Mouse (Mus musculus): ENCODE measurements at regions not wholly inside any gene's neighbourhood (a gene's known extent, or its start where the extent isn't known, plus 50 kb on each side); places are given as distances from the start of the nearest gene placed in this dataset.

- in situ Hi-C loops (cut with MboI; ENCODE audit: low sequenced_read_pairs in 2 of 2, unreplicated experiment in 2 of 2), result no loop called here
- H3K9me3 ChIP-seq (ENCODE audit: control insufficient read depth, insufficient read depth, low read depth, low read length), result no peaks in the 10 kb centered on the region
- H3K36me3 ChIP-seq (ENCODE audit: control insufficient read depth, insufficient read depth, low read length, poor library complexity, severe bottlenecking), result no peaks in the 10 kb centered on the region
Observed at GRCm38 (mm10) chr8:109400192-109400591, 93.6 kb upstream of the Pmfbp1 start.

DNA sequence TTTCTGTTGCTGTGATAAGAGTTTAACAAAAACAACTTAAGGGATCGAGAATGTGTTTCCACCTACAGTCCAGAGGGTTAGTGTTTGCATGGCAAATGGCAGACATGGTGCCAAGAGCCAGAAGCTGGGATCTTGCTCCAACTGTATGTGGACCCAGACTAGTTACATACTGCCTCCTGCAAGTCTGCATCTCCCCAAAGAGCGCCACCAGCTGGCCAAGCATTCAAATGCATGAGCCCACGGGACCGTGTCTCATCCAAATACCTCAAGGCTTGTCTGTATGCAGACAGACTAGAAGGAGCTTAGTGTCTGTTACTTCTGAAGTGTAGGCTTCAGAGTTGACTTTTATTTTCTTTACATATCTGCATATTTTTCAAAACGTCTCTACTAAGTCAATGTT lies 85.9 kb upstream of the Pmfbp1 start:
- Histone ChIP-seq H3K9me3 (ENCODE audit: control insufficient read depth, insufficient read depth, low read depth, low read length) (no peaks in the 10 kb centered on the region), H3K9ac (ENCODE audit: insufficient read depth, low read depth, low read length, poor library complexity, severe bottlenecking) (no peak overlapping the region), H3K27ac (ENCODE audit: insufficient read depth, low read depth, low read length, poor library complexity, severe bottlenecking) (no peak overlapping the region), H3K36me3 (ENCODE audit: control insufficient read depth, insufficient read depth, low read length, poor library complexity, severe bottlenecking) (no peaks in the 10 kb centered on the region), H3K4me1 (ENCODE audit: control insufficient read depth in 2 of 2, insufficient read depth in 2 of 2, low read length in 2 of 2, poor library complexity in 1 of 2) (no peaks in the 10 kb centered on the region), H3K4me3 (ENCODE audit: insufficient read depth in 1 of 2, low read depth in 1 of 2, low read length in 2 of 2, poor library complexity in 1 of 2, severe bottlenecking in 1 of 2) (no peak overlapping the region)
- peak; percentile 53 for DNase-seq (ENCODE audit: low read depth, low spot score)
- in situ Hi-C loops (cut with MboI; ENCODE audit: low sequenced_read_pairs in 2 of 2, unreplicated experiment in 2 of 2), result no loop called here
- TF ChIP-seq CHD2 (IDR thresholded peaks at IDR 0.05; ENCODE audit: low read depth, low read length), result no peak
- TF ChIP-seq MAFK (IDR thresholded peaks at IDR 0.05; ENCODE audit: insufficient read depth, low read depth, low read length), result no peak

More at GRCm38 (mm10) chr8:109400192-109400591, 93.6 kb upstream of the Pmfbp1 start:
- Histone ChIP-seq H3K27ac (ENCODE audit: insufficient read depth, low read depth, low read length, poor library complexity, severe bottlenecking) (no peak overlapping the region), H3K9ac (ENCODE audit: insufficient read depth, low read depth, low read length, poor library complexity, severe bottlenecking) (no peak overlapping the region), H3K4me1 (ENCODE audit: control insufficient read depth in 2 of 2, insufficient read depth in 2 of 2, low read length in 2 of 2, poor library complexity in 1 of 2) (no peaks in the 10 kb centered on the region), H3K4me3 (ENCODE audit: insufficient read depth in 1 of 2, low read depth in 1 of 2, low read length in 2 of 2, poor library complexity in 1 of 2, severe bottlenecking in 1 of 2) (no peak overlapping the region)
- no peak for DNase-seq (ENCODE audit: low read depth, low spot score)
- TF ChIP-seq ZNF384 (IDR thresholded peaks at IDR 0.05; ENCODE audit: low read depth, low read length), result no peak
- TF ChIP-seq ZC3H11A (IDR thresholded peaks at IDR 0.05; ENCODE audit: borderline replicate concordance, low read depth, low read length), result no peak
- TF ChIP-seq MAFK (IDR thresholded peaks at IDR 0.05; ENCODE audit: insufficient read depth, low read depth, low read length), result no peak
- no peak for TF ChIP-seq HCFC1 (IDR thresholded peaks at IDR 0.05; ENCODE audit: borderline replicate concordance, insufficient read depth, low read length)
- TF ChIP-seq CHD2 (IDR thresholded peaks at IDR 0.05; ENCODE audit: low read depth, low read length), result no peak

- DNase-seq (ENCODE audit: low read depth, low spot score), result no peak
- Histone ChIP-seq H3K9ac (ENCODE audit: insufficient read depth, low read depth, low read length, poor library complexity, severe bottlenecking) (no peak overlapping the region), H3K27ac (ENCODE audit: insufficient read depth, low read depth, low read length, poor library complexity, severe bottlenecking) (no peak overlapping the region), H3K4me1 (ENCODE audit: control insufficient read depth in 2 of 2, insufficient read depth in 2 of 2, low read length in 2 of 2, poor library complexity in 1 of 2) (no peaks in the 10 kb centered on the region), H3K36me3 (ENCODE audit: control insufficient read depth, insufficient read depth, low read length, poor library complexity, severe bottlenecking) (no peaks in the 10 kb centered on the region), H3K9me3 (ENCODE audit: control insufficient read depth, insufficient read depth, low read depth, low read length) (no peaks in the 10 kb centered on the region), H3K4me3 (ENCODE audit: insufficient read depth in 1 of 2, low read depth in 1 of 2, low read length in 2 of 2, poor library complexity in 1 of 2, severe bottlenecking in 1 of 2) (no peak overlapping the region)
- TF ChIP-seq MAFK (IDR thresholded peaks at IDR 0.05; ENCODE audit: insufficient read depth, low read depth, low read length) (no peak), HCFC1 (IDR thresholded peaks at IDR 0.05; ENCODE audit: borderline replicate concordance, insufficient read depth, low read length) (no peak), CHD2 (IDR thresholded peaks at IDR 0.05; ENCODE audit: low read depth, low read length) (no peak), ZNF384 (IDR thresholded peaks at IDR 0.05; ENCODE audit: low read depth, low read length) (no peak), ZC3H11A (IDR thresholded peaks at IDR 0.05; ENCODE audit: borderline replicate concordance, low read depth, low read length) (no peak)
- in situ Hi-C loops (cut with MboI; ENCODE audit: low sequenced_read_pairs in 2 of 2, unreplicated experiment in 2 of 2), result no loop called here
Observed at GRCm38 (mm10) chr8:109410531-109410930, 83.3 kb upstream of the Pmfbp1 start.

DNA sequence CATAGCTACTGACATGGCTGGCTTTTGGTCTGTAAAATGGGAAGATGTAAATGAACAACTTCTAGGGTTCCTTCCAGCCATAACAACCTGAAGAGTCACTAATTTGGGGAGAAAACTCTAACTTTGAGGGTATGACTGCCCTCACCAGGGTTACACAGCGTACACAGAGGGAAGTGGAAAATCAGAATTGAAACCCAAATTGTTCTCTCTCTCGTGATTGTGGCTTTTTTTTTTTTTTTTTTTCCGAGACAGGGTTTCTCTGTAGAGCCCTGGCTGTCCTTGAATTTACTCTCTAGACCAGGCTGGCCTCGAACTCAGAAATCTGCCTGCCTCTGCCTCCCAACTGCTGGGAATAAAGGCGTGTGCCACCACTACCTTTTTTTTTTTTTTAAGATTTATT lies 80.4 kb upstream of the Pmfbp1 start:
- TF ChIP-seq ZNF384 (IDR thresholded peaks at IDR 0.05; ENCODE audit: low read depth, low read length) (peak; percentile 68; the same call in 1 of the 2 replicates), MAFK (IDR thresholded peaks at IDR 0.05; ENCODE audit: insufficient read depth, low read depth, low read length) (no peak)
- DNase-seq (ENCODE audit: low read depth, low spot score), result no peak
- in situ Hi-C loops (cut with MboI; ENCODE audit: low sequenced_read_pairs in 2 of 2, unreplicated experiment in 2 of 2), result no loop called here
- no peaks in the 10 kb centered on the region for H3K9me3 ChIP-seq (ENCODE audit: control insufficient read depth, insufficient read depth, low read depth, low read length)
- H3K36me3 ChIP-seq (ENCODE audit: control insufficient read depth, insufficient read depth, low read length, poor library complexity, severe bottlenecking), result no peaks in the 10 kb centered on the region
- H3K4me1 ChIP-seq (ENCODE audit: control insufficient read depth in 2 of 2, insufficient read depth in 2 of 2, low read length in 2 of 2, poor library complexity in 1 of 2), result peaks cover 0 to 8% of the 10 kb centered on the region in 2 experiments; a peak in 2 of 4 replicates
- H3K4me3 ChIP-seq (ENCODE audit: insufficient read depth in 1 of 2, low read depth in 1 of 2, low read length in 2 of 2, poor library complexity in 1 of 2, severe bottlenecking in 1 of 2), result no peak overlapping the region
- H3K9ac ChIP-seq (ENCODE audit: insufficient read depth, low read depth, low read length, poor library complexity, severe bottlenecking), result no peak overlapping the region
- H3K27ac ChIP-seq (ENCODE audit: insufficient read depth, low read depth, low read length, poor library complexity, severe bottlenecking), result no peak overlapping the region

DNA sequence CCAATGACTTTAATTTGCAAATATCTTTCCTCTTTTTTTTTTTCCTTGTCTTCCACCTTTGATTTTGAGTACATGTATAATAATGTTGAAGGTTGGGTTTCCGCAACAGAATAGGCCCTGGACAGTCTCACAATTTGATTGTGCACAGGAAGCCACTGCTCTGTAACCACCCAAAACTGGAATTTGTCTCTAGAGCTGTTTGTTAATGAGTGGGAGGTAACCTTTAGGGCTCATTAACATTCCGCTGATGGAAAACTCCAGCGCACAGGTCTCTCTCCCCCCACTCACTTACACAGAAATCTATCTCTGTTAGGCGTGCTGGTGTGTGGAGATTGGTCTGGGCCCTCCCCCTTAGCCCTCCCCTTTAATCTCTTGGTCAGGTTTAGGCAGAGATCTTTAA lies 78.5 kb upstream of the Pmfbp1 start:
- H3K9ac ChIP-seq (ENCODE audit: insufficient read depth, low read depth, low read length, poor library complexity, severe bottlenecking), result no peak overlapping the region

More for the DNA sequence above, 78.5 kb upstream of the Pmfbp1 start:
- Histone ChIP-seq H3K36me3 (ENCODE audit: control insufficient read depth, insufficient read depth, low read length, poor library complexity, severe bottlenecking) (no peaks in the 10 kb centered on the region), H3K4me1 (ENCODE audit: control insufficient read depth in 2 of 2, insufficient read depth in 2 of 2, low read length in 2 of 2, poor library complexity in 1 of 2) (peaks cover 0 to 8% of the 10 kb centered on the region in 2 experiments; a peak in 2 of 4 replicates), H3K9me3 (ENCODE audit: control insufficient read depth, insufficient read depth, low read depth, low read length) (no peaks in the 10 kb centered on the region), H3K4me3 (ENCODE audit: insufficient read depth in 1 of 2, low read depth in 1 of 2, low read length in 2 of 2, poor library complexity in 1 of 2, severe bottlenecking in 1 of 2) (no peak overlapping the region; a peak in 1 of 4 replicates), H3K27ac (ENCODE audit: insufficient read depth, low read depth, low read length, poor library complexity, severe bottlenecking) (no peak overlapping the region)
- no peak for DNase-seq (ENCODE audit: low read depth, low spot score)
- in situ Hi-C loops (cut with MboI; ENCODE audit: low sequenced_read_pairs in 2 of 2, unreplicated experiment in 2 of 2), result no loop called here
- TF ChIP-seq CHD2 (IDR thresholded peaks at IDR 0.05; ENCODE audit: low read depth, low read length) (no peak), MAFK (IDR thresholded peaks at IDR 0.05; ENCODE audit: insufficient read depth, low read depth, low read length) (no peak), ZNF384 (IDR thresholded peaks at IDR 0.05; ENCODE audit: low read depth, low read length) (no peak)
